Mouse (Mus musculus) right cerebral cortex, postnatal 4 days (tissue): ENCODE measurements around the gene C2cd2l.
"Not testable (repeated sequence)": the region's sequence is repeated elsewhere in the genome, so short reads cannot be mapped to it uniquely, and the experiment has no call there.

Experiments used
- DNase-seq: peaks from one replicate; pipeline ENCODE4 v3.0.0-alpha.2; 2022

C2cd2l gene

GRCm38 (mm10) chr9:44319887-44320798 is at the start of gene C2cd2l:
TSS of gene C2cd2l (minus strand) at chr9:44320285.
- DNase-seq = peak; percentile 86

GRCm38 (mm10) chr9:44364480-44364879 is 44.4 kb upstream of the C2cd2l start:
- peak; percentile 31 for DNase-seq

GRCm38 (mm10) chr9:44361931-44362330 is 41.8 kb upstream of the C2cd2l start:
- DNase-seq = not testable (repeated sequence)

DNA sequence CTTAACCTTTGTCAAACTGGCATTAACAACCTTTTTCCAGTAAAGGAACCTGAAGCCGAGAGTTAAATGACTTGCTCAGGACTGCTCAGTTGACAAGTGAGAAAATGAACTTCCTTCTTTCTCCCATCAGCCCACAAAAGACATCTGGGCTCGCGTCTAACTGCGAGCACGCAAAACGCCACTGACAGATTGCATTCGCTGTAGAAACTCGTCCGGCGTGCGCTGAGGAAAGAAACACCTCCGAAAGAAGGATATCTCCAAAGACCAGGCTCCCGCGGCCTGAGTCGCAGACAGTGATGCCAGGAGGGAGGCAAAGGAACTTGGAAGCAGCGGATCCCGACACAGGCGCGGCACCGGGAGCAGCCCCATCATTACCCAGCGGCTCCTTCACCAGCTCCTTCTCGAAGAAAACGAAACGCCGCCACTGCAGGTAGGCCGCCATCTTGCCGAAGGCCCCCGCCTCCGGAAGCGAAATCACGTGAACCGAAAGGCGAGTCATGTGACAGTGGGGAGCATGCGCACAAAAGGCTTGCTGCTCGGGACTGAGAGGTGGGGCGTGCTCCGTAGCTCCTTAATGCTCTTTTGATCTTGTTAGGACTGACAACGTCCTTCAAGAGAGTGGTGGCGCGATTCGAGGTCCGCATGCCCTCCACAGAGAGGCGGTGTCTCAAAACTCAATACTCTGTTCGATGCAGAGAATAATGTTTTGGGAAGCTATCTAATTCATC is 41.3 kb upstream of the C2cd2l start, which contains the start of gene Vps11:
Gene Vps11 (minus strand): TSS at position 481 of the 728 bp plus-strand sequence.
- DNase-seq = peak; percentile 94

DNA sequence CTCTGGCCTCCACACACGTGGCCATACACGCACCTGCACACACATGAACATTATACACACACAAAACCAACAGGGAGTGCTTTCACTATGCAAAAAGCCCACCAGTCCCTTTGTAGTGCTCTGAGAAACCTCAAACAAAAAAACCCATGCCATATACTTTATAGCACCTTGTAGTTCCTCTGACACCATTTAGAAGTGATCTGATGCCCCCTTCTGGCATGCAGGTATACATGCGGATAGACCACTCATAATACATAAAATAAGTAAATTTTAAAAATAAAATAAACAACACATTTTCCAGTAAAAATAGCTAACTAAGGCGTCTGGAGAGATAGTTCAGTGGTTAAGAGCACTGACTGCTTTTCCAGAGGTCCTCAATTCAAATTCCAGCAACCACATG is 37.1 kb upstream of the C2cd2l start:
- no peak for DNase-seq

- no peak for DNase-seq
Measured at GRCm38 (mm10) chr9:44353142-44353541, 33.1 kb upstream of the C2cd2l start.

GRCm38 (mm10) chr9:44352337-44352736 is 32.3 kb upstream of the C2cd2l start:
- DNase-seq = no peak

DNA sequence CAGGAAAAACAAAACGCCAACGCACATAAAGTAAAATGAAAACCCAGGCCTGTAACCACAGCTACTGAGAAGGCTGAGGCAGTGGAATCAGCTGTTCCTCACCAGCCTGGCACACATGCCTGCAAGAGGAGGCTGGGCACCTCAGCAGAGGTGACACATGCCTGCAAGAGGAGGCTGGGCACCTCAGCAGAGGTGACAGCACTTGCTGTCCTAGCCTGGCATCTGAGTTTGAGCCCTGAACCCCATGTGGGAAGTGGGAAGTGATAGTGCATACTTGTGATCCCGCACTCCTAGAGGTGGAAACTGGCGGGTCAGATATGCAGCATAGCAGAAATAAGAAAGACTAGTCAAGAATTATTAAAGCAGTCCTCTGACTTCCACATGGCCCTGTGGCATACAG is 31.3 kb upstream of the C2cd2l start:
- DNase-seq = no peak

GRCm38 (mm10) chr9:44348546-44348945 is 28.5 kb upstream of the C2cd2l start:
- DNase-seq = no peak

GRCm38 (mm10) chr9:44347621-44348020 is 27.5 kb upstream of the C2cd2l start:
- DNase-seq = no peak

GRCm38 (mm10) chr9:44347166-44347565 is 27.1 kb upstream of the C2cd2l start:
- no peak for DNase-seq

DNA sequence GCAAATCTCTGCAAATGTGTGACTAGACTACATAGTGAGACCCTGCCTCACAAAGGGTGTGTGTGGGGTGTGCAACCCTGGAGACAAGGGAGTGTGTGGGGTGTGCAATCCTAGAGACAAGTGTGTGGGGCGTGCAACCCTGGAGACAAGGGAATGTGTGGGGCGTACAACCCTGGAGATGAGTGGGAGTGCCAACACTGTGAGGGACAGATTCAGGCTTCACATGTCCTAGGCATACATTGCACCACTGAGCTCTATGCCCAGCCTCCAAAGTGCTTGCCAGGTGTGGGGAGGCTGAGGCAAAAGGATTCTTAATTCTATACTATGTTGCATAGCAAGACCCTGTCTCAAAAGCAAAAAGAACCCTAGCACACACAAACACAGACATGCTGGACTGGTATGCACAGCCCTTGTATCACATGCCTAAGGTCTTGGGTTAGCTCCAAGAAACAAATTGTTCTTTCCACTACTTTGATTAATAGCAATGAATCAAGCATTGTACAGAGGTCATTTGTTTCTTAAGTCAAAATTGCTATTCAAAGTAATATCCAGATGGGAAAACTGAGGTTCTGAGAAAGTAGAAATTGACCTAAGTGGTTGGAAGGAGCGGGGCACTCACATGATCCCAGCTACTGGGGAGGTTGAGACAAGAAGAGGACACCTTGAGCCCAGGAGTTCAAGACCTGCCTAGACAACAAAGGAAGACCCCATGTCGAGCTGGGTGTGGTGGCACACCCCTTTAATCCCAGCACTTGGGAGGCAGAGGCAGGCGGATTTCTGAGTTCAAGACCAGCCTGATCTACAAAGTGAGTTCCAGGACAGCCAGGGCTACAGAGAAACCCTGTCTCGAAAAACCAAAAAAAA is 25.7 kb upstream of the C2cd2l start:
- no peak for DNase-seq

- peak; percentile 78 for DNase-seq
Measured at GRCm38 (mm10) chr9:44343781-44344421, 23.8 kb upstream of the C2cd2l start, which contains the start of gene Hmbs. TSS of gene Hmbs (minus strand) at chr9:44344228.

GRCm38 (mm10) chr9:44343290-44343689 is 23.2 kb upstream of the C2cd2l start:
- no peak for DNase-seq

DNA sequence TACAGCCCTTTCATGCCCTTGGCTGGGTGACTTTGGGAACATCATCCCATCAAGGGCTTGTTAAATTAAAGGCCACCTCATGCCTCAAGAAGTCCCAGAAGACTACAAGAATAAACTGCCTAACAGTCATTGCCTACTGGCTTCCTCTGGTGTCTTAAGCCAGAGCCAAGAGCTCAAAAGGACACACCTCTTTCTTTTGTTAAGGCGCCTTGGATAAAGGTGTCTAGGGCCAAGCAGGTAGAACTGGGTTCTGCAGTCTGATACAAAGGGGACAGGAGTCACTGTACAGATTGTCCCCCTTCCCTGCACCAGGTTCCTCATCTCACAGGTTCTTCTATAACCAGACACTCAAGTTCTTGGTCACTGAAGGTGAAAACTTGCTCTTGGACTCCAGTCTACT is 22.5 kb upstream of the C2cd2l start:
- no peak for DNase-seq

DNA sequence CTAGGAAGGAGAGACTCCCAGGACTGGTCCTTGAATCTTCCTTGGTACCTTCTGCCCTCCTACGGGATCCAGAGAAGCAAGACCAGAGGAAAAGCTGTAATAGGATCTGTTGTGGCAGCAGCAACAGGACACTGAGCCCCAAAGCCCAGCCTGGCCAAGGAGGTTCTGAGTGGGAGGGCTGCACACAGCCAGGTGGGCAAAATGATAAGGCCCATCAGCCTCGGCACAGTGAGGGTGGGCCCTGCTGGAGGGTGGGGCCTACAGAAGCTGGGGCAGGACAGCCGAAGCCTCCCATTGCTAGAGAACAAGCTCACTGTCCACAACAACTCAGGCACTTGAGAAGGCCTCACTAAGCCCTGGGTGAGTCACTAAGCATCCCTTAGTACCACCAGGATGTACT is 22.1 kb upstream of the C2cd2l start:
- no peak for DNase-seq

GRCm38 (mm10) chr9:44341487-44341886 is 21.4 kb upstream of the C2cd2l start:
- no peak for DNase-seq

GRCm38 (mm10) chr9:44338574-44338973 is 18.5 kb upstream of the C2cd2l start:
- no peak for DNase-seq

- DNase-seq = no peak
Measured at GRCm38 (mm10) chr9:44337436-44338169, 17.5 kb upstream of the C2cd2l start.

DNA sequence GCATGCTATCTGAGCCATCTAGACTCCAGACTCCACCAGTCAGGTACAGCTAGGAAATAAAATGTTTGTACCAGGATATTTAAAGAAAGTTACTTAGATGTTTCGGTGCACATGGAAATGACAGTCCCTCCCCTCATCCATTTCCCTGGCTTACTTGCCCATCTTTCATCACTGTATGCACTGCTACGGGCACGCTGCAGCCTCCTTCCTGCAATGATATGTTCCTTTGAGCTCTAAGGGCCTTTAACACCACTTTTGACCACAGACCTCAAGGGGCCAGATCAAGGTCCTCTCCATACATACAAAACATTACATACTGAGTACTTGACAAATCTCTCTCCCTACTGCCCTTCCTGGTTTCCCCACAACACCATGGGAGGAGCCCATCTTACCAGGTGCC is 16.9 kb upstream of the C2cd2l start:
- no peak for DNase-seq

DNA sequence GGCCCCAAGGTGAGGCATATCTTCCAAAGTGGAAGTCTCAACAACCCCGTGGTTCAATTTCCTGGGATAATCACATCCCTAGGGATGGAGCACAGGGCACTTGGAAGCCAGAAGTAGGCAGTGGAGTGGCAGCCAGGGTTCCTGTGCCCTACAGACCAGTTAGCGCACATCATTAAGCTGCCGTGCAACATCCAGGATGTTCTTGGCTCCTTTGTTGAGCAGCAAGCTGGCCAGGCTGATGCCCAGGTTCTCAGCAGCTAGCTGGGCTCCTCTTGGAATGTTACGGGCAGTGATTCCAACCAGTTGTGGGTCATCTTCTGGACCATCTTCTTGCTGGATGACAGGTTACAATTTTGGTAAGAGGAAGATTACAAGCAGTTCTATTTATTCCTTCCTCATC is 16.4 kb upstream of the C2cd2l start:
- DNase-seq = not testable (repeated sequence)

GRCm38 (mm10) chr9:44336093-44336406 is 16.0 kb upstream of the C2cd2l start:
- no peak for DNase-seq
